Mouse (Mus musculus) E14TG2a.4 (cell line): ENCODE data around the gene Ankrd37.

ENCODE experiments used
- H3K27me3 ChIP-seq: 2 replicates; pipeline ENCODE4 v1.6.1; 2014; ENCODE audit warnings: low read length, control low read depth; ENCODE audit not compliant: insufficient read depth
- H3K36me3 ChIP-seq: 2 replicates; pipeline ENCODE4 v1.6.1; 2014; ENCODE audit warnings: low read length, control low read depth; ENCODE audit not compliant: insufficient read depth
- H3K4me1 ChIP-seq: replicated peaks from 2 replicates; pipeline ENCODE4 v1.6.1; 2014; ENCODE audit warnings: low read depth, low read length, control low read depth
- H3K4me3 ChIP-seq: replicated peaks from 2 replicates; pipeline ENCODE4 v1.5.1; 2014; ENCODE audit warnings: mild to moderate bottlenecking, low read length
- H3K9me3 ChIP-seq: 2 replicates; pipeline ENCODE4 v1.6.1; 2014; ENCODE audit warnings: low read length, control low read depth
- CTCF ChIP-seq: conservative IDR thresholded peaks from 2 replicates; pipeline ENCODE4 v1.5.1; 2014; ENCODE audit warnings: low read length
- NANOG ChIP-seq: IDR thresholded peaks from 2 replicates; pipeline ENCODE4 v1.6.1; 2014; ENCODE audit warnings: borderline replicate concordance, low read length, mixed read lengths
- POU5F1 ChIP-seq: IDR thresholded peaks from 2 replicates; pipeline ENCODE4 v1.6.1; 2014; ENCODE audit warnings: low read length, borderline replicate concordance

The Ankrd37 gene

GRCm38 (mm10) chr8:46010306-46010705, 4.8 kb upstream of the Ankrd37 start:
- no peak overlapping the region for H3K4me3 ChIP-seq
- H3K36me3 ChIP-seq: no peaks in the 10 kb centered on the region
- no peaks in the 10 kb centered on the region for H3K9me3 ChIP-seq
- H3K27me3 ChIP-seq: no peaks in the 10 kb centered on the region
- H3K4me1 ChIP-seq: peaks cover 10% of the 10 kb centered on the region
- TF ChIP-seq NANOG: no peak
- no peak for TF ChIP-seq POU5F1
- TF ChIP-seq CTCF: no peak

- Histone ChIP-seq H3K27me3 (no peaks in the 10 kb centered on the region), H3K4me1 (peaks cover 14% of the 10 kb centered on the region), H3K9me3 (peaks cover 1% of the 10 kb centered on the region; the same call in 1 of the 2 replicates), H3K36me3 (no peaks in the 10 kb centered on the region), H3K4me3 (no peak overlapping the region)
- TF ChIP-seq POU5F1 (no peak), NANOG (no peak), CTCF (no peak)
These were observed 1.7 kb upstream of the Ankrd37 start for GRCm38 (mm10) chr8:46007050-46007672.

DNA sequence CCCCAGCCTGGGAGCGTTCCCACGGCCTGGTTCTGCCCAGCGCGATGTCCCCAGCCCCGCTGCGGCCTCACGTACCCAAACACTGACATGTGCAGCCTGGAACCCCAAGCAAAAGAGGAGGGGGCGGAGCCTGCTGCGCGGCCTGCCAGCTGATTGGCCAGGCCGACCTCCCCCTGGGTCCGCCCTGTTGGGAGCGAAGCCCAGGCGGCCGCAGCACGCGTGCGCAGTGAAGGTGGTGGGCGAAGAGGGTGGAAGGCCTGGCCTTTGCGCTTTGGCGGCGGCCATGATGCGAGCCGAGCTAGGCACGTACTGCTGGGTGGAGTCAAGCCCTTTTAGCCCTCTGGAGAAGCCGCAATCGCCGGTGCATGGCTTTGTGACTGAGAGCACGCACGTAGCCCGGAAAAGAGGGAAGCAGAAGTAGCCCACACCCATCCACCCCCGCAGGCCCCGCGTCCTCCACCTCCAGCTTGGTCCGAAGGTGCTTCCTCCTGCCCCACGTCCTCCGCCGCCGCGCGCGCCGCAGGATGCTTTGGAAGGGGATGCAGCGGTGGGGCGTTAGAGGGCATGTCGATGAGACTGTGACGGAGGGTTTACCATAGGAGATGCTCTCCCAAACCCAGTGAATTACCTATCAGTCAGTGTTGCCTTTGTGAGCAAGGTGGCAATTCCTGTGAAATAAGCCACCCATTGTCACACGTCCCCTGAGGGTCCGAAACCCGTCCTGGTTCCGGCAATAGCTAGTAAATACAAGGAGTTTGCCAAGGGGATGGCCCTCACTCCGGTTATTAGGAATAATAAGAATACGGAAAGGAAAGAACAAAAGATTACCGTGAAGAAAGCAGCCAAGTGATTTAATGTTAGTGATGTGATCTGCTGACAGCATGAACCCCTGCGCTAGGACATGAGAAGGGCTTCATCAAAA, 5.5 kb downstream of the Ankrd37 start:
- Histone ChIP-seq H3K4me1 (peaks cover 11% of the 10 kb centered on the region), H3K4me3 (peak overlapping the region; percentile 80), H3K36me3 (peaks cover 28% of the 10 kb centered on the region), H3K9me3 (peaks cover 23% of the 10 kb centered on the region), H3K27me3 (no peaks in the 10 kb centered on the region)
- TF ChIP-seq NANOG: no peak; the same call in 1 of the 2 replicates
- no peak for TF ChIP-seq CTCF
- no peak for TF ChIP-seq POU5F1

DNA sequence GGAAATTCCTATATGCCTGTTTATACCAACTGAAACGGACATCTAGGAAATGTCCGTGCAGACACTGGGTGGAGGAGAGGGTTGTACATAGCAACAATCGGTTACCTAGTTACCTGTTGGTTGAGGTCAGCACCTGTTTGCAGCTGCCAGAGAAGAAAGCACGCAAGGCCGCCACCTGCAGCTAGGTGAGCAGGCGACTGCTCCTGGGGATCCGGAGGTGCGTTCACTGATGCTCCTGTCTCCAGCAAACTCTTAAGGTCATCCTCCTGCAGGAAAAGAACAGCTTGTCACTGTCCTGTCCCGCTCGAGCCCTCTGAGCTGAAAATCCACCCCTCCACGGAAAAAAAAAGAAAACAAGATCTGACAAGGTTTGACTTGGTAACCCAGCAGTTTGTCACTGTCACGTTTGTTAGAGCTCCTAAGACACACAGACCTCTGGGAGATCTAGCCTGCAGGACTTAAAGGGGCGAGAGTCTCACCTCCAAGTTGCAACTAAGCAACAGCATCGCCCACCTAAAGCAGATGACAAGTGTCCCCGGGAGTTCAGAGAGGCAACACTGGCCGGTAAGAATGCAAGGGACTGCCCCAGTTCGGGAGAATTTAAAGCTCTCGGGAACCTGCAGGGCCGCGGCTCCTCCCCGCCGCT, 6.2 kb downstream of the Ankrd37 start, which contains the start of gene Lrp2bp:
Gene Lrp2bp, plus strand, starts transcription at position 166 of the 646 bp plus-strand sequence.
- Histone ChIP-seq H3K4me3 (peak within 1 kb of the TSS; percentile 80), H3K36me3 (peaks cover 28% of the 10 kb centered on the region), H3K27me3 (no peaks in the 10 kb centered on the region), H3K9me3 (peaks cover 23% of the 10 kb centered on the region), H3K4me1 (peaks cover 10% of the 10 kb centered on the region)
- no peak for TF ChIP-seq POU5F1

DNA sequence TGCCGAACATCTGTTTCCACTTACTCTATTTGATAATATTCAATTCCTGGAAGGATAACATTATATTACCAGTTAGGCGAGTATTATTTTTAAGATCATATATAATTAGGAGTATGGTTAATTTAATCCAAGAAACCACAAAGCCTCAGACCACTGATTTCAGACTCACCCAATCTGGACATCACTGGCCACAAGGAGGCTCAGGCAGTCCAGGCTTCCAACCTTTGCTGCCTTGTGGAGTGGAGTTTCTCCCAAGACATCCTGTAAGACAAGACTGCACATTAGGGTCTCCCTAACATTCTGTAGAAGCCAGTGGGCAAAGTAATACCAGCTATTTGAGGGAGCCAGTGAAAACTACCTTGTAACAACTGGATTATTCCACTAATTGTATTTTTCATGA, 7.3 kb downstream of the Ankrd37 start:
- H3K4me3 ChIP-seq: no peak overlapping the region
- H3K4me1 ChIP-seq: peaks cover 10% of the 10 kb centered on the region
- H3K36me3 ChIP-seq: peaks cover 28% of the 10 kb centered on the region
- H3K27me3 ChIP-seq: no peaks in the 10 kb centered on the region
- H3K9me3 ChIP-seq: peaks cover 23% of the 10 kb centered on the region
- TF ChIP-seq CTCF (no peak), NANOG (no peak), POU5F1 (no peak)

DNA sequence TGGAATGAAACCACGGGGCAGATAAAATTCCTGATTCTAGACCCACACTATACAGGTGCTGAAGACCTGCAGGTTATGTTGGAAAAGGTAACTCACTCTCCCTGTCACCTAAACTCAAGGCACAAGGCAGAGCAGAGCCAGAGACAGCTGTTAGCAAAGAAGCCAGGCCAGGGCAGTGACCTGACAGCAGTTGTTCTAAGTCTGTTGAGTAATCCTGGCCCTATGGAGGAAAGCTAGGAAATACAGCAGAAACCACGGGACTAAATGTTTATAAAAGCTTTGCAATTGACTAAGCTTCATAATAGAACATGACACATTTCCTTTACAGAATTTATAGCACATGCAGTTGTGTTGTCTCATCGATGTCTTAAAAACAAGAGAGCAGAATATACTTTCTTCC, 9.9 kb downstream of the Ankrd37 start:
- no peak for TF ChIP-seq NANOG
- TF ChIP-seq POU5F1: no peak
- TF ChIP-seq CTCF: no peak
- H3K9me3 ChIP-seq: peaks cover 6% of the 10 kb centered on the region

GRCm38 (mm10) chr8:45994111-45994510, 11.4 kb downstream of the Ankrd37 start:
- H3K4me3 ChIP-seq: no peak overlapping the region
- H3K9me3 ChIP-seq: no peaks in the 10 kb centered on the region
- peaks cover 28% of the 10 kb centered on the region for H3K36me3 ChIP-seq
- no peaks in the 10 kb centered on the region for H3K27me3 ChIP-seq
- TF ChIP-seq CTCF (peak; percentile 49), POU5F1 (no peak), NANOG (no peak)
- peaks cover 10% of the 10 kb centered on the region for H3K4me1 ChIP-seq

More for the DNA sequence above, 9.9 kb downstream of the Ankrd37 start:
- H3K4me1 ChIP-seq: peaks cover 10% of the 10 kb centered on the region
- peaks cover 28% of the 10 kb centered on the region for H3K36me3 ChIP-seq
- H3K27me3 ChIP-seq: no peaks in the 10 kb centered on the region
- no peak overlapping the region for H3K4me3 ChIP-seq

DNA sequence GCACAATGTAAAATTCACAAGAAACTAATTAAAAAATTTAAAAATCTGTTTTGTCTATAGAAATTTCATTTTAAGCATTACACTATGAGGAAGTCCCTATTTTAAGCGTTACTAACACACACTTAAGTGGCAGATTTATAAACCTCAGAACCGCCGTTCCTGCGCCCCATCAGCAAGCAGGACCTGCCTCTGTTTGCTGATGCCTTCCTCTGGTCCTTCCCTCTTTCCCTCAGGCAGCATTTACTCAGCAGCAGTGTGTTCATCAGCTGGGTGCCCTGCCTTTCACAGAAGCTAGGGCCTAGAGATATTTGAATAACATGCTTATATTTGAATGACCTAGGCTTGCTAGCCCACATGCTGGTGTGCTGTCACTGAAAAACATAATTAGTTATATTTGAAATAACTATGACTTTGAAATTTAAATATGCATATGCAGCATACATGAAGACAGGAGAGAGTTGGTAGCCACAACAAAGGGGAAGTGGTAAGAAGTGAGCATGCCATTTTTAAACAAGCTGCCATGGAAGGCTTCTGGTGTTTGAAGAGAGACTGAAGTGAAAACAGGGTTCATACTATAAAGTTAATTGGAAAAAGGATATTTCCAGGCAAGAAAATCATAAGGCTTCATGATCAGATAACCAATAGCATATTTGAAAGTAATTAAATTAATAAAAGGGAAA, 14.7 kb downstream of the Ankrd37 start:
- 0 out of 2 replicates have a peak, but pooled peaks cover 4% of the 10 kb centered on the region for H3K4me1 ChIP-seq
- H3K27me3 ChIP-seq: no peaks in the 10 kb centered on the region
- no peak overlapping the region for H3K4me3 ChIP-seq
- no peaks in the 10 kb centered on the region for H3K9me3 ChIP-seq
- H3K36me3 ChIP-seq: peaks cover 14% of the 10 kb centered on the region; the same call in 1 of the 2 replicates
- TF ChIP-seq POU5F1: no peak
- TF ChIP-seq CTCF: no peak
- TF ChIP-seq NANOG: no peak
